Mouse (Mus musculus): Measurements from ENCODE around the gene Zfp710. TPM values are rescaled to one million over a fixed set of nuclear protein-coding genes. Genes with fewer than 3 reads are reported as not detected.

Zfp710 gene
- polyA plus RNA-seq, 1 experiment from 2014 or later = 9.4 TPM

- no peak overlapping the region for H3K4me3 ChIP-seq (ENCODE audit: low read depth, low read length)
- H3K4me1 ChIP-seq (replicated peaks; ENCODE audit: control insufficient read depth, insufficient read depth, low read length) = peaks cover 34% of the 10 kb centered on the region
- H3K27ac ChIP-seq (ENCODE audit: low read depth, low read length) = peak overlapping the region; percentile 90
- peak overlapping the region; percentile 28; the same call in 1 of the 2 replicates for H3K9ac ChIP-seq (ENCODE audit: low read depth, low read length)
- no peaks in the 10 kb centered on the region for H3K9me3 ChIP-seq (ENCODE audit: control insufficient read depth)
- TF ChIP-seq CTCF (IDR thresholded peaks at IDR 0.05; ENCODE audit: low read depth) = no peak
- H3K36me3 ChIP-seq (ENCODE audit: control insufficient read depth, insufficient read depth) = no peaks in the 10 kb centered on the region; the same call in 1 of the 2 replicates
- 55% methylated on average over 4 of the region's 4 CpGs for WGBS
- 0 out of 2 replicates have a peak overlapping the region, but pooled peaks have one; percentile 7 for H3K4me2 ChIP-seq (replicated peaks; ENCODE audit: low read depth)
- ATAC-seq = no peak
- H3K27me3 ChIP-seq (replicated peaks; ENCODE audit: control insufficient read depth, insufficient read depth, low read length) = no peaks in the 10 kb centered on the region
These were observed 33.9 kb downstream of the Zfp710 start for GRCm38 (mm10) chr7:80058405-80059063.

DNA sequence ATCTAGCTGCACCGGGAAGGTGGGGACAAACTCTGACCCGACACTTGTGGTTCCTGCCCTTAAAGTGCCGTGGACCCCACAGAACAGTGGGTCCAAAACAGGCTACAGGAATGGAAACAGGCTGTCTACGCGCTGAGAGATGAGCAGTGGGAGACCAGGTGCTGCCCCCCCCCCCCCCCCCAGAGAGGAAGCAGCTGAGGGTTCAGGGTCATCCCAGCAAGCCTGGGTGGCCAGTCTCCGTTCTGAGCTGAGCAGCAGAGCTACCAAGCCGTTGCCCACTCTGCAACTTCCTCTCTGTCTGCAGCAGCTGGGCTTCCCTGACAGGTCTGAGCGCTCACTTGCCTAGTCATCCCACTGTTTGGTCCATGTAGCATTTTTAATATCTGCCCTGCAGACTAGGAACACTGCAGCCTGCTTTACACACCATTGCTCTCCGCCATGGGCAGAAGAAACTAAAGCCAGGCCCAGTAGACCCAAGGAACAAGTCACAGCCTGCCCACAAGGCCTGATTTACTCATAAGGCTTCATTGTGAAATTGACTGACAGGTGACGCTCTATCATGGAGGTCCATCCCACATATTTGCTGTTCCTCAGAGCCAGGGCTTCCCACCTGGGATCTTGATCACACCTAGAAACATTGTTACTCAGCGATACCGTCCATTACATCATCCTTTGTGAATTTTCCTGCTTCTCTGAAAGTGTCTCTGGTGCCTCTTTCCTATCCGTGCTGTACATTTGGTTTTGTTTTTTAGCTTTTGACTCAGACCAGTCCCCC is 34.6 kb downstream of the Zfp710 start:
- WGBS = 53% methylated on average over 13 of the region's 13 CpGs
- H3K9ac ChIP-seq (ENCODE audit: low read depth, low read length) = no peak overlapping the region
- no peak for TF ChIP-seq CTCF (IDR thresholded peaks at IDR 0.05; ENCODE audit: low read depth)
- peaks cover 31% of the 10 kb centered on the region for H3K4me1 ChIP-seq (replicated peaks; ENCODE audit: control insufficient read depth, insufficient read depth, low read length)
- no peak overlapping the region for H3K4me3 ChIP-seq (ENCODE audit: low read depth, low read length)
- H3K4me2 ChIP-seq (replicated peaks; ENCODE audit: low read depth) = 0 out of 2 replicates have a peak overlapping the region, but pooled peaks have one; percentile 7
- no peaks in the 10 kb centered on the region for H3K9me3 ChIP-seq (ENCODE audit: control insufficient read depth)
- H3K27me3 ChIP-seq (replicated peaks; ENCODE audit: control insufficient read depth, insufficient read depth, low read length) = no peaks in the 10 kb centered on the region
- H3K36me3 ChIP-seq (ENCODE audit: control insufficient read depth, insufficient read depth) = no peaks in the 10 kb centered on the region; the same call in 1 of the 2 replicates
- ATAC-seq = no peak
- H3K27ac ChIP-seq (ENCODE audit: low read depth, low read length) = peak overlapping the region; percentile 90

DNA sequence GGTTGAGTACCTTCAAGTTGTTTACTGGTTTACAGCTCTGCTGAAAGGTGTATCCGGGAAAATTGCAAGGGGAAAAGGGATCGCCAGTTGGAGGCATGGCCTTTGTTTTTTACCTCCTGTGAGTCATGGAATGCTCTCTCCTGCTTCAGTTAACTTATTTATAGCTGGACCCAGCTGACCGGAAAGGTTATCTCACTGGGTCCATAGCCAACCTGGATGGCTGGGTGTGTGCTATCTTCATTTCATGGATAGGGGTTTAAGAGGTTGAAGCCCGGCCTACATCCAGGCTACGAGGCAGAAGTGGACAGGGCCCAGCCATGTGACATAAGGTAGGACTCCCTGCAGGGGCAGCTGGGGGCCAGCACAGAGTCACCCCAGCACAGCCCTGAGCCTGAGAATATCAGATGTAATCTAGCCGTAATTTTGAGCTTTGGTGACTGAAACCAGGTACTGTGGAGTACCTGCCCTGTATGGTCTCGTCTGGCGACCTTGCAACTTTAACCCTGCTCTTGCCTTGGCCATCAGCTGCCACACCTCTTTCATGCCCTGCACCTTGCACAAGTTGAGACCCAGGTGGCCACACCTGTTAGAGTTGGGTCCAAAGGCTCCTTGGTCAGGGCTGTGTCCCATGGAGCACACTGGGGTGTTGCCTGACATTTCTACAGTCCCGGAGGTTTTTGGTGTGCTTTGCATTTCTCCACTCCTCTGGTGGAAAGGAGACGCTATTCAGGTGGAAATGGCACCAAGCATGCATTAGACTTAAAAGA is 35.6 kb downstream of the Zfp710 start:
- 42% methylated on average over 10 of the region's 10 CpGs for WGBS
- peaks cover 31% of the 10 kb centered on the region for H3K4me1 ChIP-seq (replicated peaks; ENCODE audit: control insufficient read depth, insufficient read depth, low read length)

DNA sequence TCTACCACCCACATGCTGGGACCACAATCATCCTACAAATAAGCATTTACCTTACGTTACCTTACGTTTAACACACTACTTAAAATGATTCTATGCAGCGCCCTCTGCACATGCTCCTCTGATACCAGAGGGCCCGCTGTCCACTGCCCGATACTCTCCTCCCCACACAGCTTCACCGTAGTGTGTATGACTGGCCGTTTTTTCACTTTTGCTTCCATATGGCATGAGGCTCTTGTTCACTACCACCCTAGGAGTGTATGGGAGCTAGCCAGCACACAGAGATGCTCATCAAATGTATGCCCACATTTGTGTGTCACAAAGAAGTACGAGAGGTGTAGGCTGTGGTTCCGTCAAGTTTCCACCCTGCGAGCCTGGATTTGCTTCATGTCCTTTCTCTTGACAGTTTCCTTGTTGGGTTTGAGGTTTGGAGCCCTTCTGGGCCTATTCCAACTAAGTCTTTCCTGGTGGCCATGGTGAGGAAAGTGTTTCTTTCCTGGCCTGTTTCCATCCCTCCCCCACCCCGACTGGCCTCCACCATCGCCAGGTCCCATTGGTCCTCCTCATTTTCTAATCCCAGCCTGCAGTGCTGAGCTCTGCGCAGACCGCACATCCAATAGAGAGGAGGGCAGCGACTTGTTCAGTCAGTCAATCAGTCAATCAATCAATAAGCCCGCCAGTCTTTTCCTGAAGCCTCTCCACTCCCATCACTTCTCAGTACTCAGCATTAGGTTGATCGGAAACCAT is 37.6 kb downstream of the Zfp710 start:
- WGBS = 90% methylated on average over 17 of the region's 17 CpGs
- ATAC-seq = no peak
- TF ChIP-seq CTCF (IDR thresholded peaks at IDR 0.05; ENCODE audit: low read depth) = no peak
- Histone ChIP-seq H3K4me3 (ENCODE audit: low read depth, low read length) (no peak overlapping the region), H3K27ac (ENCODE audit: low read depth, low read length) (no peak overlapping the region), H3K36me3 (ENCODE audit: control insufficient read depth, insufficient read depth) (no peaks in the 10 kb centered on the region; the same call in 1 of the 2 replicates), H3K4me2 (replicated peaks; ENCODE audit: low read depth) (no peak overlapping the region), H3K9me3 (ENCODE audit: control insufficient read depth) (no peaks in the 10 kb centered on the region), H3K27me3 (replicated peaks; ENCODE audit: control insufficient read depth, insufficient read depth, low read length) (no peaks in the 10 kb centered on the region), H3K9ac (ENCODE audit: low read depth, low read length) (no peak overlapping the region), H3K4me1 (replicated peaks; ENCODE audit: control insufficient read depth, insufficient read depth, low read length) (peaks cover 21% of the 10 kb centered on the region)

More for the DNA sequence above, 35.6 kb downstream of the Zfp710 start:
- no peak overlapping the region for H3K9ac ChIP-seq (ENCODE audit: low read depth, low read length)
- no peak overlapping the region for H3K4me3 ChIP-seq (ENCODE audit: low read depth, low read length)
- no peaks in the 10 kb centered on the region for H3K9me3 ChIP-seq (ENCODE audit: control insufficient read depth)
- H3K27ac ChIP-seq (ENCODE audit: low read depth, low read length) = peak overlapping the region; percentile 90
- peak overlapping the region; percentile 17 for H3K4me2 ChIP-seq (replicated peaks; ENCODE audit: low read depth)
- H3K36me3 ChIP-seq (ENCODE audit: control insufficient read depth, insufficient read depth) = no peaks in the 10 kb centered on the region; the same call in 1 of the 2 replicates
- no peaks in the 10 kb centered on the region for H3K27me3 ChIP-seq (replicated peaks; ENCODE audit: control insufficient read depth, insufficient read depth, low read length)
- peak; percentile 80 for ATAC-seq
- no peak for TF ChIP-seq CTCF (IDR thresholded peaks at IDR 0.05; ENCODE audit: low read depth)

GRCm38 (mm10) chr7:80063244-80063643 is 38.6 kb downstream of the Zfp710 start:
- no peak for ATAC-seq
- H3K4me3 ChIP-seq (ENCODE audit: low read depth, low read length) = no peak overlapping the region
- H3K36me3 ChIP-seq (ENCODE audit: control insufficient read depth, insufficient read depth) = no peaks in the 10 kb centered on the region; the same call in 1 of the 2 replicates
- H3K27me3 ChIP-seq (replicated peaks; ENCODE audit: control insufficient read depth, insufficient read depth, low read length) = no peaks in the 10 kb centered on the region
- 78% methylated on average over 5 of the region's 5 CpGs for WGBS
- no peak for TF ChIP-seq CTCF (IDR thresholded peaks at IDR 0.05; ENCODE audit: low read depth)
- peaks cover 11% of the 10 kb centered on the region; the same call in 1 of the 2 replicates for H3K4me1 ChIP-seq (replicated peaks; ENCODE audit: control insufficient read depth, insufficient read depth, low read length)
- H3K9ac ChIP-seq (ENCODE audit: low read depth, low read length) = no peak overlapping the region
- H3K9me3 ChIP-seq (ENCODE audit: control insufficient read depth) = no peaks in the 10 kb centered on the region
- no peak overlapping the region for H3K4me2 ChIP-seq (replicated peaks; ENCODE audit: low read depth)
- no peak overlapping the region for H3K27ac ChIP-seq (ENCODE audit: low read depth, low read length)
